Mouse (Mus musculus): Measurements from ENCODE around the gene Cep83.

GRCm38 (mm10) chr10:94799485-94800239 lies 111.2 kb downstream of the Cep83 start:
- TF ChIP-seq POLR2A (IDR thresholded peaks at IDR 0.05; ENCODE audit: control insufficient read depth, extremely low read depth, insufficient read depth, low read length, poor library complexity) (no peak), CTCF (IDR thresholded peaks at IDR 0.05; ENCODE audit: borderline replicate concordance, control insufficient read depth, extremely low read depth, insufficient read depth, low read length, poor library complexity) (no peak)

Measured in thymus, adult 2 months (tissue).